8 mouse cellular contexts compared by ENCODE assay signal in the genomic region with DNA sequence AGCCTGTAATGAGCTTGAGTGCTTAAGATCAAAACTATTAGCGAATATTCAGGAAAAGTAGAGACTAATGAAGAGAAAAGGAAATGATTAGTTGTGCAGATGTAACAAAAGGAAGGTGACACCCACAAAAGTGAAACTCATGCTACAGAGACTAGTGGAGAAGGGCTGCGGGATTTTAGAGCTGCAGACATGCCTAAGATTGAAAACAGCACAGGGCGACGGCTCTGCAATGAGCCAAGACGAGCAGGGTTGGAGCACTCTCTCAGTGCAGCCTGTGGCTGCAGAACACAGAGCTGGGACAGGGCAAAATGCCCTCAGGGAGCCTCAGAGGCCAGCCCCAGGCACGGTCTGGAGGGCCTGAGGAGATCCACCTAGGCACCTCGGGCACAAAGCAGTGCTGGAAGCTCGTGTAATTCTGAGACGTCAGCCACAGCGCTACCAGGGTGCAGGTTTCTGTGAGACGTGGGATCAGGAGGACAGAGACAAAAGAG. TPM values are rescaled to one million over a fixed set of nuclear protein-coding genes. Genes with fewer than 3 reads are reported as not detected.
DNase-seq lines count a peak whose midpoint lies in the region; ATAC-seq and TF ChIP-seq lines count a peak whose summit lies in the region.

No protein-coding gene starts in this region.

- H3K9ac ChIP-seq in heart, adult 2 months (ENCODE audit: low read depth, low read length) = peak overlapping the region; percentile 74
- peak overlapping the region; percentile 53 for H3K9ac ChIP-seq in neural tube, embryonic 14.5 days (replicated peaks; ENCODE audit: low read depth, low read length)

- 27% methylated on average over 11 of the region's 11 CpGs for WGBS in heart, adult 2 months
- WGBS in limb, embryonic 10.5 days = 24% methylated on average over 11 of the region's 11 CpGs
- 12% methylated on average over 11 of the region's 11 CpGs for WGBS in neural tube, embryonic 14.5 days

- TF ChIP-seq POLR2A in cortical plate, adult 2 months (IDR thresholded peaks at IDR 0.05; ENCODE audit: extremely low read depth, insufficient read depth, low read length) = 0 out of 2 replicates have a peak, but pooled peaks have one; percentile 13
- TF ChIP-seq POLR2A in heart, adult 2 months (IDR thresholded peaks at IDR 0.05; ENCODE audit: insufficient read depth, low read depth, low read length) = no peak

- peak; percentile 61; the same call in 1 of the 2 replicates for ATAC-seq in neural tube, embryonic 14.5 days (ENCODE audit: low read depth)

- DNase-seq in layer of hippocampus, adult 2 months (ENCODE audit: low spot score in 2 of 2) = no peak
- DNase-seq in layer of hippocampus, postnatal 14 days (ENCODE audit: low spot score in 2 of 2) = no peak
- DNase-seq in heart, adult 2 months = peak; percentile 29 to 49
- peak; percentile 54 for DNase-seq in limb, embryonic 10.5 days (ENCODE audit: low spot score)
- DNase-seq in thymus, postnatal 10 days (ENCODE audit: low spot score in 2 of 2) = no peak
- no peak for DNase-seq in thymus, postnatal 0 days (ENCODE audit: low spot score)

- no peaks in the 10 kb centered on the region for H3K9me3 ChIP-seq in limb, embryonic 10.5 days (replicated peaks)
- no peaks in the 10 kb centered on the region for H3K9me3 ChIP-seq in neural tube, embryonic 14.5 days (ENCODE audit: control insufficient read depth, low read length)

- no peaks in the 10 kb centered on the region for H3K79me2 ChIP-seq in heart, adult 2 months (replicated peaks; ENCODE audit: control insufficient read depth, insufficient read depth, low read length)

- peak overlapping the region; percentile 29 for H3K4me3 ChIP-seq in layer of hippocampus, adult 2 months
- H3K4me3 ChIP-seq in cortical plate, adult 2 months (ENCODE audit: insufficient read depth, low read length) = no peak overlapping the region
- peak overlapping the region; percentile 28 for H3K4me3 ChIP-seq in heart, adult 2 months
- no peak overlapping the region for H3K4me3 ChIP-seq in limb, embryonic 10.5 days
- no peak overlapping the region for H3K4me3 ChIP-seq in neural tube, embryonic 14.5 days (ENCODE audit: low read depth, low read length)

- no peak for TF ChIP-seq EP300 in heart, adult 2 months (IDR thresholded peaks at IDR 0.05; ENCODE audit: insufficient read depth, low read depth, low read length)

- H3K27ac ChIP-seq in layer of hippocampus, adult 2 months = peak overlapping the region; percentile 83
- peak overlapping the region; percentile 10; the same call in 1 of the 2 replicates for H3K27ac ChIP-seq in cortical plate, adult 2 months (ENCODE audit: insufficient read depth, low read length)
- H3K27ac ChIP-seq in heart, adult 2 months = peak overlapping the region; percentile 32
- H3K27ac ChIP-seq in limb, embryonic 10.5 days = peak overlapping the region; percentile 97
- H3K27ac ChIP-seq in neural tube, embryonic 14.5 days (ENCODE audit: low read depth, low read length) = peak overlapping the region; percentile 90

- peaks cover 2% of the 10 kb centered on the region; the same call in 1 of the 2 replicates for H3K36me3 ChIP-seq in heart, adult 2 months (ENCODE audit: control insufficient read depth, insufficient read depth, low read length)
- peaks cover 20% of the 10 kb centered on the region for H3K36me3 ChIP-seq in limb, embryonic 10.5 days
- H3K36me3 ChIP-seq in neural tube, embryonic 14.5 days (ENCODE audit: control insufficient read depth, insufficient read depth, low read length) = no peaks in the 10 kb centered on the region

- intact Hi-C loops in heart, adult 2 months (cut with DNase I) = no loop called here

- no peak for TF ChIP-seq CTCF in layer of hippocampus, adult 2 months (conservative IDR thresholded peaks at IDR 0.05)
- no peak for TF ChIP-seq CTCF in cortical plate, adult 2 months (IDR thresholded peaks at IDR 0.05; ENCODE audit: extremely low read depth, insufficient read depth, low read length)
- TF ChIP-seq CTCF in heart, adult 2 months (IDR thresholded peaks at IDR 0.05) = no peak

- peak overlapping the region; percentile 32; the same call in 1 of the 2 replicates for H3K4me2 ChIP-seq in neural tube, embryonic 14.5 days (ENCODE audit: low read depth, low read length)

- H3K27me3 ChIP-seq in heart, adult 2 months (ENCODE audit: control insufficient read depth, insufficient read depth, low read length) = no peaks in the 10 kb centered on the region
- no peaks in the 10 kb centered on the region for H3K27me3 ChIP-seq in limb, embryonic 10.5 days (ENCODE audit: low read depth, poor library complexity, severe bottlenecking)
- H3K27me3 ChIP-seq in neural tube, embryonic 14.5 days (ENCODE audit: control insufficient read depth, insufficient read depth, low read length) = no peaks in the 10 kb centered on the region

- H3K4me1 ChIP-seq in cortical plate, adult 2 months (ENCODE audit: control insufficient read depth, insufficient read depth, low read length) = peaks cover 7% of the 10 kb centered on the region
- peaks cover 5% of the 10 kb centered on the region for H3K4me1 ChIP-seq in heart, adult 2 months (ENCODE audit: control insufficient read depth, insufficient read depth, low read length)
- H3K4me1 ChIP-seq in limb, embryonic 10.5 days = peaks cover 85% of the 10 kb centered on the region
- peaks cover 29% of the 10 kb centered on the region for H3K4me1 ChIP-seq in neural tube, embryonic 14.5 days (ENCODE audit: control insufficient read depth, insufficient read depth, low read length)

RNA-seq across cellular contexts. Expression of a gene that starts 18.2 kb away (rescaled TPM):
- total RNA-seq in layer of hippocampus, adult 2 months (2021) = 1 to 10 TPM; 7.3 to 7.7 TPM
- total RNA-seq in layer of hippocampus, postnatal 14 days (2021) = 1 to 10 TPM; 4.9 to 6.7 TPM
- polyA plus RNA-seq in cortical plate, adult 2 months (2012; rRNA removed) = 5.7 and 5.8 TPM in 2 replicates
- total RNA-seq in heart, adult 2 months (2021) = 1 to 10 TPM; 1.3 to 1.4 TPM
- 1.9 and 2.3 TPM in 2 replicates for polyA plus RNA-seq in heart, adult 2 months (2012; rRNA removed)
- 28.8 and 33.1 TPM in 2 replicates for polyA plus RNA-seq in limb, embryonic 10.5 days (2016; fragmentation: Nextera tagmentation; extraction: Ambion mirVana)
- polyA plus RNA-seq in neural tube, embryonic 14.5 days (2014; fragmentation: Nextera tagmentation; extraction: Ambion mirVana) = 12.1 and 12.6 TPM in 2 replicates
- polyA plus RNA-seq in thymus, postnatal 0 days (2015; fragmentation: Nextera tagmentation; extraction: Ambion mirVana) = 14.1 and 15.0 TPM in 2 replicates

RNA-seq across cellular contexts. Expression of a gene that starts 36.3 kb away (rescaled TPM):
- total RNA-seq in layer of hippocampus, adult 2 months (2021) = not detected
- total RNA-seq in layer of hippocampus, postnatal 14 days (2021) = not detected
- polyA plus RNA-seq in cortical plate, adult 2 months (2012; rRNA removed) = not detected in 2 replicates
- under 1 TPM in 1 of 2 experiments, not detected in 1; 0.14 TPM for total RNA-seq in heart, adult 2 months (2021)
- 0.21 and 0.44 TPM in 2 replicates for polyA plus RNA-seq in heart, adult 2 months (2012; rRNA removed)
- 0.38 TPM in 2 replicates for polyA plus RNA-seq in limb, embryonic 10.5 days (2016; fragmentation: Nextera tagmentation; extraction: Ambion mirVana)
- polyA plus RNA-seq in neural tube, embryonic 14.5 days (2014; fragmentation: Nextera tagmentation; extraction: Ambion mirVana) = 0.37 and 0.50 TPM in 2 replicates
- 0.23 and 0.30 TPM in 2 replicates for polyA plus RNA-seq in thymus, postnatal 0 days (2015; fragmentation: Nextera tagmentation; extraction: Ambion mirVana)

RNA-seq across cellular contexts. Expression of a gene that starts 48.0 kb away (rescaled TPM):
- total RNA-seq in layer of hippocampus, adult 2 months (2021) = 10 to 100 TPM; 45.2 to 47.5 TPM
- total RNA-seq in layer of hippocampus, postnatal 14 days (2021) = 10 to 100 TPM; 72.8 to 77.3 TPM
- polyA plus RNA-seq in cortical plate, adult 2 months (2012; rRNA removed) = 41.8 and 47.8 TPM in 2 replicates
- total RNA-seq in heart, adult 2 months (2021) = 1 to 10 TPM; 6.2 to 8.3 TPM
- polyA plus RNA-seq in heart, adult 2 months (2012; rRNA removed) = 19.5 and 28.1 TPM in 2 replicates
- polyA plus RNA-seq in limb, embryonic 10.5 days (2016; fragmentation: Nextera tagmentation; extraction: Ambion mirVana) = 3,140 and 3,810 TPM in 2 replicates
- polyA plus RNA-seq in neural tube, embryonic 14.5 days (2014; fragmentation: Nextera tagmentation; extraction: Ambion mirVana) = 353 and 390 TPM in 2 replicates
- polyA plus RNA-seq in thymus, postnatal 0 days (2015; fragmentation: Nextera tagmentation; extraction: Ambion mirVana) = 55.0 and 63.2 TPM in 2 replicates

Comparison
In these comparisons a context has a peak if more than half of its experiments do, and no peak if none do; other contexts are left out.
1. DNase-seq: peak in heart, adult 2 months (2 of 2) and limb, embryonic 10.5 days (single experiment); none in layer of hippocampus, adult 2 months (0 of 2), layer of hippocampus, postnatal 14 days (0 of 2), thymus, postnatal 10 days (0 of 2) and thymus, postnatal 0 days (single experiment).
2. H3K27ac ChIP-seq: peak in every context shown above with its lines; median percentile 97 in limb, embryonic 10.5 days; 90 in neural tube, embryonic 14.5 days; 83 in layer of hippocampus, adult 2 months; 32 in heart, adult 2 months; 10 in cortical plate, adult 2 months.
3. H3K4me3 ChIP-seq: peak in layer of hippocampus, adult 2 months (single experiment) and heart, adult 2 months (single experiment); none in cortical plate, adult 2 months (single experiment), limb, embryonic 10.5 days (single experiment) and neural tube, embryonic 14.5 days (single experiment).